Mouse (Mus musculus) testis, adult 10 weeks (tissue): Measurements from ENCODE around the gene Kprp. TPM values are rescaled to one million over a fixed set of nuclear protein-coding genes. Genes with fewer than 3 reads are reported as not detected.

ENCODE experiments used
- polyA plus RNA-seq: library from polyadenylated mRNA; stranded (reverse); fragments of 350-450 nt; fragmentation: Illumina TruSeq; extraction: RNeasy Lipid Tissue Mini Kit (QIAGEN cat#74804); gene quantifications from one replicate; pipeline ENCODE4 v1.2.3, GENCODE M21; 2014; ENCODE audit warnings: low read depth, low replicate concordance

Kprp gene
- polyA plus RNA-seq = not detected

DNA sequence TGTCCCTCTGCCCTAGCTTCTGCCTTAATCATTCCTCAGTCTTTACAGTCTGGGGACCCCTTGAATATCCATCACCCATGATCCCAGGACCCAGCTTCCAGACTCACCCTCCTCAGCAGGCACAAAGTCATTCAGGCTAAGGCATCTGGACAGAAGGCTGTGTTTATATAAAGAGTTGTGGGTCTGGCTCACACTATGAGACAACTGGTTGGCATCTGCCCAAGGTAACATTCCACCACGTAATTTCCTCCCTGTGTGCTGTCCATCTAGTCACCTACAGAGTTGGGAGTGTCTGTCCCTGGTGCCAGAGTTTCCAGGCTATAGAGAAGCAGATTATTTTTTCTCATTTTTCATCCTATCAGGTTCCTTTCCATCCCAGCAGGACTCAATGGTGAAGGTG lies at the start of gene Kprp:
TSS of gene Kprp (minus strand) at position 140 of the 400 bp plus-strand sequence.

DNA sequence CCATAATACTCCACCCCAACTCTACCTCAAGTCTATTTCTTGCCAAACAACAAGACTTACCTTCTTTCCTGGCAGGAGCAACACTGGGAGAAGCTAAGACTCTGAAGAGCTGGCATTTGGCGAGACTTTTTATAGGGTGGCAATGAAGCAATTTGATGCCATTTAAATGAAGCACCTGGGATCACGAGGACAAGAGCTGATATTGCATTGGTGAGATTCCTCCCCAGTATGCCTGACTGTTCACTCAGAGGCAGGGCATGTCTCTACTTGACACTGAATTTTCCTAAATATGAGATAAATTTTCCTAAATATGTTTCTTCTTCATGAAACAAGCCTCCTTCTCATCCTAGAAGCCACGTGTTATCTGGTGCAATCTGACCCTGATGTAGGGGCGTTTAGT lies 43.1 kb upstream of the Kprp start, which contains the start of gene 2310050C09Rik:
TSS of gene 2310050C09Rik (minus strand) at position 101 of the 400 bp plus-strand sequence.

DNA sequence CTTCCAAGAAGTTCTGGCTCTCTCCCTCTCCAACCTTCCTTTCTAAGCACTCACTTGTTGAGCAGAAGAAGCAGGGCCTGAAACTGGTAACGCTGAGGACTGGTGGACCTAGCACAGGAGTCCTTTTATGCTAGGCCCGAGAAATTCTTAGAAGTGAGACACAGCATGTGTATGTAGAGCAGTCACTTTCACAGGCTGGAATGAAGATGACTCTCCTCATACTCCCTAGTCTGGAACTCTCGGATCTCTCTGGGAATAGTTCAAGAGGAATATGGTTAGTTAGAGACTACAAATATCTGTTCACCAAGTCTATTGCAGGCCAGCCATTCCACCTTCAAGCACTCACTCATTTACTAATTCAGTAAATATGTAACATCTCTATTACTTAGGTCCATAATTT lies 24.1 kb upstream of the Kprp start, which contains the start of gene Lce1l:
TSS of gene Lce1l (minus strand) at position 101 of the 400 bp plus-strand sequence.

DNA sequence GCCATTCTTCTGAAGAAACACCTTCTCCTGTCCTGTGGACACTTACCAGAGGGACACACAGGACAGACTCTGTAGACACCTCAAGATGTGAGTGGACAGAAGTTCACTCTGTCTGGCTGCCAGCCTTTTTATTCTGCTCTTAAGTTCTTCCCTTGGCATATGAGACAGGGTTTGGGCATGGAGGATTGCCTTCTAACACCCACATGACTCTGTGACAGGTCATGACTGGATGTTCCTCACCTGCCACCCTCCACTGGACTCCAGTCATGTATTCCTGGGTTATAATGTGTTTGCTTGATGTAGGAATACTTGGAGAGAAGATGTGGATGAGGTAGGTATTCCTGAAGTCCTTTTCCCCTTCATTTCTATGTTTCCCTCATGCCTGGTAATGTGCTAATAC lies 19.3 kb downstream of the Kprp start, which contains the start of gene Lce1k:
TSS of gene Lce1k (minus strand) at position 101 of the 400 bp plus-strand sequence.

DNA sequence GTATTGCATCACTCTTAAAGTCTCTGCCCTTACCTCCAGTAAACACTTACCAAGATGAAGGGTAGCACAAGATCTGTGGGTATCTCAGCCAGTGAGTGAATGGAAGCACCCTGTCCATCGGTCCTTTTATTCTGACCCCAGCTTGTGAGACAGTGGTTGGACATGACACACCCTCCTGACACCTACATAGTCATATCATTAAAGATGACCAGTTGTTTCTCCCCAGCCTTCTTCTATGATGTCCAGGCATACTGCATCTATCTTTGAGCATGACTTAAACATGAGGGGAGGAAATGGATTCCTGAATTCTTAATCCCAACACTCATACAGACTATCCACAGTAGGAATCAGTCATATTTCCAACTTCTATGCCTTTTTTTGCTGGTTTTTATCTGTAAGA lies 36.6 kb downstream of the Kprp start, which contains the start of gene Lce1j:
TSS of gene Lce1j (minus strand) at position 101 of the 400 bp plus-strand sequence.

DNA sequence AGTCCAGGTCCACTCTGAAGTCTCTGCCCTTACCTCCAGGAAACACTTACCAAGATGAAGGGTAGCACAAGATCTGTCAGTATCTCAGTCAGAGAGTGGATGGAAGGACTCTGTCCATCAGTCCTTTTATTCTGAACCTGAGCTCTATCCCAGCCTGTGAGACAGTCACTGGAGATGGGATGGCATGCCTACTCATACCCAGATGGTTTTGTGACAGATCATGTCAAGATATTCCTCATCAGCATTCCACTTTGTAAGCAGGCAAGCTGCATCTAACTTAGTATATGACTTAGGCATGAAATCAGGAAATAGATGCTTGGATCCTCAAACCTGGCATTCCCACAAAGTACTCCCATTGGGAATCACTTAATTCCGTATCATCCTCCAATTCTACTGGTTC lies 48.2 kb downstream of the Kprp start, which contains the start of gene Lce1i:
TSS of gene Lce1i (minus strand) at position 101 of the 400 bp plus-strand sequence.

Other genes starting within 250 kb of the Kprp start
- gene Smcp, start 238.2 kb downstream of the Kprp start, polyA plus RNA-seq = 4,960 TPM
- 0.48 TPM for gene 2210017I01Rik, start 219.8 kb downstream of the Kprp start, polyA plus RNA-seq
- 2.4 TPM for gene Lce6a, start 205.6 kb downstream of the Kprp start, polyA plus RNA-seq
- not detected for gene Lce1a1, start 178.9 kb downstream of the Kprp start, polyA plus RNA-seq
- gene Lce1b, start 170.3 kb downstream of the Kprp start, polyA plus RNA-seq = not detected
- gene Lce1a2, start 156.9 kb downstream of the Kprp start, polyA plus RNA-seq = not detected
- gene Lce1c, start 148.0 kb downstream of the Kprp start, polyA plus RNA-seq = not detected
- gene Lce1d, start 140.0 kb downstream of the Kprp start, polyA plus RNA-seq = not detected
- gene Lce1e, start 118.2 kb downstream of the Kprp start, polyA plus RNA-seq = not detected
- gene Lce1f, start 106.9 kb downstream of the Kprp start, polyA plus RNA-seq = not detected
- not detected for gene Gm38119, start 88.2 kb downstream of the Kprp start, polyA plus RNA-seq
- gene Lce1g, start 74.9 kb downstream of the Kprp start, polyA plus RNA-seq = not detected
- gene Lce1h, start 62.2 kb downstream of the Kprp start, polyA plus RNA-seq = not detected
- gene Lce1i, start 48.3 kb downstream of the Kprp start, polyA plus RNA-seq = not detected
- gene Lce1j, start 36.7 kb downstream of the Kprp start, polyA plus RNA-seq = not detected
- gene Lce1k, start 19.4 kb downstream of the Kprp start, polyA plus RNA-seq = not detected
- not detected for gene Lce1l, start 24.0 kb upstream of the Kprp start, polyA plus RNA-seq
- gene 2310050C09Rik, start 43.0 kb upstream of the Kprp start, polyA plus RNA-seq = not detected
- not detected for gene Lce3a, start 99.0 kb upstream of the Kprp start, polyA plus RNA-seq
- gene Lce3b, start 105.7 kb upstream of the Kprp start, polyA plus RNA-seq = not detected
- not detected for gene Lce3c, start 117.2 kb upstream of the Kprp start, polyA plus RNA-seq
- not detected for gene Lce3d, start 130.1 kb upstream of the Kprp start, polyA plus RNA-seq
- gene Lce3e, start 139.8 kb upstream of the Kprp start, polyA plus RNA-seq = not detected
- gene Lce3f, start 165.0 kb upstream of the Kprp start, polyA plus RNA-seq = not detected
- not detected for gene Crct1, start 188.4 kb upstream of the Kprp start, polyA plus RNA-seq
- not detected for gene Lce1m, start 191.8 kb upstream of the Kprp start, polyA plus RNA-seq
- gene Gm4858, start 241.6 kb upstream of the Kprp start, polyA plus RNA-seq = not detected